15 mouse cellular contexts compared by ENCODE assay signal in the genomic region with DNA sequence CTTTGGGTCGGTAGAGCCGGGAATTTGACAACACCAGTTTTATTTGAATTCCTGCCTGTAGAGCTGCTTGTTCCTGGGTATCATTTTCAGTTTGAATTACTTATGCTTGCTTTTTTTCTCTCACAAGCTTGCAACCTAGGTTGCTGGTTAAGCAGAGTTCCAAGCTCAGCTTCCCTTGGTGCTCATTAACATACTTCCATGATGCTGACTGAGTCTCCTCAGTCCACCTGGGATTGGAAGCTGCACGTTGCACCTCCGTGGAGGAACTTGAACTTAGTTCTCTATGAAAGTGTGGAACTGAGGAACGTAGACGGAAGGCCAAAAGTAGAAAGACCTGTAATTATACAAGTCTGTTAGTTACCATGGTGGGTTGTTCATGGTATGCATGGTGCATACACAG.
"Had no signal": no experiment of that assay in that cellular context is flagged by ENCODE, and none has a peak within 500 bp of the region (broad histone marks: within the 10 kb centered on the region; RNA-seq: fewer than 3 reads in every experiment).

No protein-coding gene starts in this region.

- DNase-seq: kidney, adult 11 months; lung, adult 2 months; lung, postnatal 36 days; midbrain, embryonic 14.5 days; right cerebral cortex, adult 18-20 months; right cerebral cortex, postnatal 25 days; thymus, postnatal 36 days had no signal

- H3K36me3 ChIP-seq: hindbrain, embryonic 12.5 days; midbrain, embryonic 10.5 days; neural tube, embryonic 15.5 days had no signal

- H3K27ac ChIP-seq: hindbrain, embryonic 12.5 days; hindbrain, postnatal 0 days; left cerebral cortex, adult 2 months; limb, embryonic 12.5 days; midbrain, embryonic 10.5 days; neural tube, embryonic 15.5 days had no signal

- H3K9me3 ChIP-seq: hindbrain, embryonic 12.5 days; limb, embryonic 12.5 days; midbrain, embryonic 10.5 days; neural tube, embryonic 15.5 days had no signal

- H3K9ac ChIP-seq: hindbrain, embryonic 12.5 days; limb, embryonic 12.5 days; neural tube, embryonic 15.5 days had no signal

- ATAC-seq: hindbrain, postnatal 0 days; lung, postnatal 0 days had no signal

- H3K4me3 ChIP-seq: hindbrain, embryonic 12.5 days; left cerebral cortex, adult 2 months; limb, embryonic 12.5 days; midbrain, embryonic 10.5 days; myocyte; neural tube, embryonic 15.5 days had no signal

- H3K27me3 ChIP-seq: hindbrain, embryonic 12.5 days; limb, embryonic 12.5 days; neural tube, embryonic 15.5 days had no signal

- H3K4me1 ChIP-seq: limb, embryonic 12.5 days had no signal

- H3K4me2 ChIP-seq: hindbrain, embryonic 12.5 days; limb, embryonic 12.5 days; neural tube, embryonic 15.5 days had no signal
